ENCODE assay signal across 7 mouse cellular contexts in genomic region chr4:56643999-56644962, GRCm38 (mm10).
A peak's percentile ranks its signal among the peaks of the same experiment; 100 is the strongest.
DNase-seq lines count a peak whose midpoint lies in the region; ATAC-seq and TF ChIP-seq lines count a peak whose summit lies in the region.

No protein-coding gene starts in this region.

- no peaks in the 10 kb centered on the region for H3K27me3 ChIP-seq in heart, adult 2 months (ENCODE audit: control insufficient read depth, insufficient read depth, low read length)
- H3K27me3 ChIP-seq in kidney, embryonic 16.5 days (ENCODE audit: insufficient read depth, low read length): no peaks in the 10 kb centered on the region
- H3K27me3 ChIP-seq in stomach, embryonic 14.5 days (ENCODE audit: control insufficient read depth, insufficient read depth, low read length): no peaks in the 10 kb centered on the region

- H3K79me2 ChIP-seq in heart, adult 2 months (replicated peaks; ENCODE audit: control insufficient read depth, insufficient read depth, low read length): no peaks in the 10 kb centered on the region

- no peaks in the 10 kb centered on the region for H3K4me1 ChIP-seq in heart, adult 2 months (ENCODE audit: control insufficient read depth, insufficient read depth, low read length)
- peaks cover 25% of the 10 kb centered on the region for H3K4me1 ChIP-seq in kidney, embryonic 16.5 days (ENCODE audit: insufficient read depth, low read length)
- peaks cover 11% of the 10 kb centered on the region for H3K4me1 ChIP-seq in stomach, embryonic 14.5 days (ENCODE audit: control insufficient read depth, insufficient read depth, low read length)

- peak; percentile 62 for ATAC-seq in kidney, embryonic 16.5 days (ENCODE audit: low FRiP score, low TSS enrichment)
- no peak for ATAC-seq in stomach, embryonic 14.5 days (ENCODE audit: insufficient number of reproducible peaks, insufficient read depth, low FRiP score, low read depth)

- no peak overlapping the region for H3K4me3 ChIP-seq in heart, adult 2 months
- no peak overlapping the region for H3K4me3 ChIP-seq in kidney, embryonic 16.5 days (ENCODE audit: low read length)
- no peak overlapping the region for H3K4me3 ChIP-seq in stomach, embryonic 14.5 days (ENCODE audit: low read depth, low read length)

- TF ChIP-seq EP300 in heart, adult 2 months (IDR thresholded peaks at IDR 0.05; ENCODE audit: insufficient read depth, low read depth, low read length): no peak

- no peaks in the 10 kb centered on the region for H3K36me3 ChIP-seq in heart, adult 2 months (ENCODE audit: control insufficient read depth, insufficient read depth, low read length)
- no peaks in the 10 kb centered on the region for H3K36me3 ChIP-seq in kidney, embryonic 16.5 days (ENCODE audit: insufficient read depth, low read length)
- H3K36me3 ChIP-seq in stomach, embryonic 14.5 days (ENCODE audit: control insufficient read depth, insufficient read depth, low read length): no peaks in the 10 kb centered on the region

- DNase-seq in ZHBTc4 (ENCODE audit: low read depth, low spot score): peak; percentile 16
- peak; percentile 89 for DNase-seq in embryo, embryonic 10 days (ENCODE audit: low spot score)
- peak; percentile 22 for DNase-seq in heart, adult 2 months
- peak; percentile 72 for DNase-seq in lung, postnatal 10 days
- DNase-seq in spleen, adult 18-20 months: no peak

- TF ChIP-seq POLR2A in heart, adult 2 months (IDR thresholded peaks at IDR 0.05; ENCODE audit: insufficient read depth, low read depth, low read length): no peak

- 35% methylated on average over 20 of the region's 20 CpGs for WGBS in heart, adult 2 months
- WGBS in kidney, embryonic 16.5 days: 13% methylated on average over 20 of the region's 20 CpGs
- WGBS in stomach, embryonic 14.5 days: 33% methylated on average over 20 of the region's 20 CpGs

- H3K4me2 ChIP-seq in kidney, embryonic 16.5 days (replicated peaks; ENCODE audit: low read depth, low read length): peak overlapping the region; percentile 38
- H3K4me2 ChIP-seq in stomach, embryonic 14.5 days (replicated peaks; ENCODE audit: low read depth, low read length): 0 out of 2 replicates have a peak overlapping the region, but pooled peaks have one; percentile 1

- H3K9ac ChIP-seq in heart, adult 2 months (ENCODE audit: low read depth, low read length): no peak overlapping the region
- no peak overlapping the region for H3K9ac ChIP-seq in kidney, embryonic 16.5 days (replicated peaks; ENCODE audit: low read length)
- no peak overlapping the region for H3K9ac ChIP-seq in stomach, embryonic 14.5 days (replicated peaks; ENCODE audit: low read depth, low read length)

- H3K27ac ChIP-seq in heart, adult 2 months: no peak overlapping the region
- peak overlapping the region; percentile 4 for H3K27ac ChIP-seq in kidney, embryonic 16.5 days (ENCODE audit: low read length)
- H3K27ac ChIP-seq in stomach, embryonic 14.5 days (ENCODE audit: low read length): no peak overlapping the region

- TF ChIP-seq CTCF in heart, adult 2 months (IDR thresholded peaks at IDR 0.05): no peak

- no peaks in the 10 kb centered on the region for H3K9me3 ChIP-seq in kidney, embryonic 16.5 days (ENCODE audit: low read length)
- no peaks in the 10 kb centered on the region for H3K9me3 ChIP-seq in stomach, embryonic 14.5 days (ENCODE audit: control insufficient read depth, low read depth, low read length)

- intact Hi-C loops in heart, adult 2 months (cut with DNase I): no loop called here

Comparison
In these comparisons a context has a peak if more than half of its experiments do, and no peak if none do; other contexts are left out.
1. DNase-seq: peak in ZHBTc4 (single experiment), embryo, embryonic 10 days (single experiment), heart, adult 2 months (2 of 2) and lung, postnatal 10 days (single experiment); none in spleen, adult 18-20 months (0 of 2).